ENCODE assay signal across 8 mouse cellular contexts in genomic region chr6:72926755-72927482, GRCm38 (mm10). TPM values are rescaled to one million over a fixed set of nuclear protein-coding genes. Genes with fewer than 3 reads are reported as not detected.
DNase-seq lines count a peak whose midpoint lies in the region; ATAC-seq and TF ChIP-seq lines count a peak whose summit lies in the region.

No protein-coding gene starts in this region.

- TF ChIP-seq CTCF in brain, embryonic 14.5 days (IDR thresholded peaks at IDR 0.05; ENCODE audit: borderline replicate concordance, extremely low read depth, insufficient read depth, insufficient read length): no peak
- TF ChIP-seq CTCF in layer of hippocampus, adult 2 months (conservative IDR thresholded peaks at IDR 0.05): no peak

- no peak overlapping the region for H3K27ac ChIP-seq in midbrain, embryonic 14.5 days (replicated peaks; ENCODE audit: low read depth, low read length)
- no peak overlapping the region for H3K27ac ChIP-seq in midbrain, embryonic 15.5 days
- peak overlapping the region; percentile 50 for H3K27ac ChIP-seq in kidney, embryonic 15.5 days
- no peak overlapping the region for H3K27ac ChIP-seq in layer of hippocampus, adult 2 months

- no peak overlapping the region for H3K4me3 ChIP-seq in midbrain, embryonic 14.5 days (replicated peaks; ENCODE audit: low read depth, low read length)
- H3K4me3 ChIP-seq in midbrain, embryonic 15.5 days: no peak overlapping the region
- H3K4me3 ChIP-seq in kidney, embryonic 15.5 days (replicated peaks): no peak overlapping the region
- no peak overlapping the region for H3K4me3 ChIP-seq in layer of hippocampus, adult 2 months

- no peak overlapping the region for H3K9ac ChIP-seq in midbrain, embryonic 14.5 days (replicated peaks; ENCODE audit: low read length)
- H3K9ac ChIP-seq in midbrain, embryonic 15.5 days: no peak overlapping the region
- no peak overlapping the region for H3K9ac ChIP-seq in kidney, embryonic 15.5 days

- no peaks in the 10 kb centered on the region for H3K9me3 ChIP-seq in midbrain, embryonic 14.5 days (ENCODE audit: control insufficient read depth, low read length)
- no peaks in the 10 kb centered on the region for H3K9me3 ChIP-seq in midbrain, embryonic 15.5 days
- H3K9me3 ChIP-seq in kidney, embryonic 15.5 days (replicated peaks): no peaks in the 10 kb centered on the region

- 18% methylated on average over 9 of the region's 9 CpGs for WGBS in midbrain, embryonic 14.5 days
- WGBS in midbrain, embryonic 15.5 days: 19% methylated on average over 9 of the region's 9 CpGs
- WGBS in kidney, embryonic 15.5 days: 14% methylated on average over 9 of the region's 9 CpGs

- no peak for TF ChIP-seq POLR2A in brain, embryonic 14.5 days (IDR thresholded peaks at IDR 0.05; ENCODE audit: borderline replicate concordance, extremely low read depth, insufficient read depth, insufficient read length, poor library complexity, severe bottlenecking)

- no peak for ATAC-seq in midbrain, embryonic 14.5 days (ENCODE audit: low FRiP score, low TSS enrichment)
- ATAC-seq in midbrain, embryonic 15.5 days (replicated peaks): no peak
- peak; percentile 94 for ATAC-seq in kidney, embryonic 15.5 days (replicated peaks; ENCODE audit: low FRiP score)

- DNase-seq in midbrain, embryonic 14.5 days: peak; percentile 7
- peak; percentile 40 for DNase-seq in brain, embryonic 14.5 days (ENCODE audit: low read depth)
- peak; percentile 98 for DNase-seq in heart, adult 11 months
- DNase-seq in lung, postnatal 4 days: peak; percentile 77 to 86
- no peak for DNase-seq in thymus, postnatal 36 days
- no peak for DNase-seq in layer of hippocampus, adult 2 months (ENCODE audit: low spot score in 2 of 2)

- no peaks in the 10 kb centered on the region for H3K27me3 ChIP-seq in midbrain, embryonic 14.5 days (ENCODE audit: control insufficient read depth, insufficient read depth, low read length)
- H3K27me3 ChIP-seq in midbrain, embryonic 15.5 days (replicated peaks): no peaks in the 10 kb centered on the region
- no peaks in the 10 kb centered on the region for H3K27me3 ChIP-seq in kidney, embryonic 15.5 days

- no peaks in the 10 kb centered on the region for H3K4me1 ChIP-seq in midbrain, embryonic 14.5 days (ENCODE audit: control insufficient read depth, insufficient read depth, low read length)
- H3K4me1 ChIP-seq in midbrain, embryonic 15.5 days: no peaks in the 10 kb centered on the region
- H3K4me1 ChIP-seq in kidney, embryonic 15.5 days: peaks cover 17% of the 10 kb centered on the region

- H3K4me2 ChIP-seq in midbrain, embryonic 14.5 days (ENCODE audit: low read length): no peak overlapping the region
- no peak overlapping the region for H3K4me2 ChIP-seq in midbrain, embryonic 15.5 days
- H3K4me2 ChIP-seq in kidney, embryonic 15.5 days: peak overlapping the region; percentile 5; the same call in 1 of the 2 replicates

- H3K36me3 ChIP-seq in midbrain, embryonic 14.5 days (ENCODE audit: control insufficient read depth, insufficient read depth, low read length): no peaks in the 10 kb centered on the region
- H3K36me3 ChIP-seq in midbrain, embryonic 15.5 days (replicated peaks): no peaks in the 10 kb centered on the region
- no peaks in the 10 kb centered on the region for H3K36me3 ChIP-seq in kidney, embryonic 15.5 days

RNA-seq across cellular contexts. Expression of gene Kcmf1, which starts 27.1 kb away (rescaled TPM):
- 34.8 and 40.9 TPM in 2 replicates for polyA plus RNA-seq in midbrain, embryonic 14.5 days (2014; fragmentation: Nextera tagmentation; extraction: Ambion mirVana)
- polyA plus RNA-seq in midbrain, embryonic 15.5 days (2015; fragmentation: Nextera tagmentation; extraction: Ambion mirVana): 38.1 and 42.8 TPM in 2 replicates
- polyA plus RNA-seq in brain, embryonic 14.5 days (2012; rRNA removed): 92.0 and 113 TPM in 2 replicates
- 33.1 and 36.6 TPM in 2 replicates for polyA plus RNA-seq in kidney, embryonic 15.5 days (2015; fragmentation: Nextera tagmentation; extraction: Ambion mirVana)
- 10 to 100 TPM; 57.8 to 64.1 TPM for total RNA-seq in layer of hippocampus, adult 2 months (2021)

RNA-seq across cellular contexts. Expression of gene Tmsb10, which starts 31.6 kb away (rescaled TPM):
- 5,692 and 7,005 TPM in 2 replicates for polyA plus RNA-seq in midbrain, embryonic 14.5 days (2014; fragmentation: Nextera tagmentation; extraction: Ambion mirVana)
- 4,117 and 4,750 TPM in 2 replicates for polyA plus RNA-seq in midbrain, embryonic 15.5 days (2015; fragmentation: Nextera tagmentation; extraction: Ambion mirVana)
- 2,021 and 2,994 TPM in 2 replicates for polyA plus RNA-seq in brain, embryonic 14.5 days (2012; rRNA removed)
- 2,212 and 2,256 TPM in 2 replicates for polyA plus RNA-seq in kidney, embryonic 15.5 days (2015; fragmentation: Nextera tagmentation; extraction: Ambion mirVana)
- total RNA-seq in layer of hippocampus, adult 2 months (2021): 100 to 1,000 TPM; 318 to 329 TPM

Comparison
In these comparisons a context has a peak if more than half of its experiments do, and no peak if none do; other contexts are left out.
1. DNase-seq: peak in midbrain, embryonic 14.5 days (single experiment), brain, embryonic 14.5 days (single experiment), heart, adult 11 months (single experiment) and lung, postnatal 4 days (2 of 2); none in thymus, postnatal 36 days (0 of 2) and layer of hippocampus, adult 2 months (0 of 2).